Mouse (Mus musculus) midbrain, embryonic 11.5 days (tissue): ENCODE data around the gene Chuk. TPM values are rescaled to one million over a fixed set of nuclear protein-coding genes. Genes with fewer than 3 reads are reported as not detected.
A peak's percentile ranks its signal among the peaks of the same experiment; 100 is the strongest.

ENCODE experiments used
- ATAC-seq: fragments of 200-750 bp; cut with Nextera tagmentation; 2 replicates; pipeline ENCODE4 v1.8.0; 2017; ENCODE audit warnings: moderate TSS enrichment, moderate library complexity; ENCODE audit not compliant: low FRiP score
- DNase-seq: peaks from one replicate; pipeline ENCODE4 v3.0.0; 2015; ENCODE audit warnings: low spot score; ENCODE audit errors: missing footprints
- H3K27ac ChIP-seq: fragments of 300-500 bp; sonication (generic); 2 replicates; pipeline ENCODE4 v1.5.1; 2014; ENCODE audit warnings: low read depth, low read length
- H3K27me3 ChIP-seq: fragments of 300-500 bp; sonication (generic); 2 replicates; pipeline ENCODE4 v1.6.1; 2014; ENCODE audit warnings: mild to moderate bottlenecking, low read length, moderate library complexity, mixed read lengths; ENCODE audit not compliant: control insufficient read depth, insufficient read depth
- H3K36me3 ChIP-seq: fragments of 300-500 bp; sonication (generic); 2 replicates; pipeline ENCODE4 v1.6.1; 2014; ENCODE audit warnings: mild to moderate bottlenecking, low read length, moderate library complexity, mixed read lengths; ENCODE audit not compliant: control insufficient read depth, insufficient read depth
- H3K4me1 ChIP-seq: fragments of 300-500 bp; sonication (generic); 2 replicates; pipeline ENCODE4 v1.6.1; 2014; ENCODE audit warnings: low read length; ENCODE audit not compliant: control insufficient read depth, insufficient read depth
- H3K4me2 ChIP-seq: fragments of 300-500 bp; sonication (generic); 2 replicates; pipeline ENCODE4 v1.6.1; 2014; ENCODE audit warnings: mild to moderate bottlenecking, moderate library complexity
- H3K4me3 ChIP-seq: fragments of 300-500 bp; sonication (generic); 2 replicates; pipeline ENCODE4 v1.5.1; 2014; ENCODE audit warnings: low read depth, low read length
- H3K9ac ChIP-seq: fragments of 300-500 bp; sonication (generic); 2 replicates; pipeline ENCODE4 v1.6.1; 2014; ENCODE audit warnings: low read length
- H3K9me3 ChIP-seq: fragments of 300-500 bp; sonication (generic); 2 replicates; pipeline ENCODE4 v1.6.1; 2016; ENCODE audit warnings: low read length; ENCODE audit not compliant: control insufficient read depth
- WGBS: fragments of 180-500 bp; shearing (Covaris S2); extraction: QIAGEN DNeasy Blood & Tissue Kit; methylation state at CpG from one replicate; pipeline ENCODE4 v1.1.7; 2014; 5-methylcytosine and 5-hydroxymethylcytosine counted together
- polyA plus RNA-seq: library from polyadenylated mRNA; unstranded; fragments of >200 nt; fragmentation: Nextera tagmentation; extraction: Ambion mirVana; gene quantifications from 2 replicates; pipeline ENCODE4 v1.2.1, GENCODE M21; 2014

Gene Chuk
- polyA plus RNA-seq, result 53.9 and 58.7 TPM in 2 replicates

- DNase-seq (peak; percentile 99), ATAC-seq (peak; percentile 97)
- peaks cover 10% of the 10 kb centered on the region for H3K4me1 ChIP-seq
- H3K9ac ChIP-seq, result peak within 1 kb of the TSS; percentile 92
- H3K36me3 ChIP-seq, result peaks cover 5% of the 10 kb centered on the region; the same call in 1 of the 2 replicates
- H3K4me3 ChIP-seq, result peak within 1 kb of the TSS; percentile 93
- H3K4me2 ChIP-seq, result peak within 1 kb of the TSS; percentile 89
- no peaks in the 10 kb centered on the region for H3K27me3 ChIP-seq
- H3K9me3 ChIP-seq, result no peaks in the 10 kb centered on the region
- WGBS, result 1% methylated on average over 67 of the region's 67 CpGs
- H3K27ac ChIP-seq, result no peak within 1 kb of the TSS
Observed at GRCm38 (mm10) chr19:44106831-44107660, at the start of gene Chuk. Gene Chuk (minus strand): TSS chr19:44107480.

- H3K9ac ChIP-seq, result no peak overlapping the region
- no peaks in the 10 kb centered on the region for H3K9me3 ChIP-seq
- H3K4me3 ChIP-seq, result no peak overlapping the region
- H3K4me1 ChIP-seq, result no peaks in the 10 kb centered on the region
- no peak overlapping the region for H3K27ac ChIP-seq
- H3K4me2 ChIP-seq, result no peak overlapping the region
- ATAC-seq, result no peak
- 90% methylated on average over 10 of the region's 10 CpGs for WGBS
- no peak for DNase-seq
- H3K27me3 ChIP-seq, result no peaks in the 10 kb centered on the region
- H3K36me3 ChIP-seq, result no peaks in the 10 kb centered on the region
Observed at GRCm38 (mm10) chr19:44157005-44157404, 49.7 kb upstream of the Chuk start.

GRCm38 (mm10) chr19:44153781-44154180 is 46.5 kb upstream of the Chuk start:
- H3K36me3 ChIP-seq, result no peaks in the 10 kb centered on the region
- ATAC-seq, result no peak
- DNase-seq, result no peak
- H3K4me2 ChIP-seq, result no peak overlapping the region
- no peaks in the 10 kb centered on the region for H3K9me3 ChIP-seq
- H3K27me3 ChIP-seq, result no peaks in the 10 kb centered on the region
- no peak overlapping the region for H3K9ac ChIP-seq
- no peak overlapping the region for H3K27ac ChIP-seq
- no peak overlapping the region for H3K4me3 ChIP-seq
- WGBS, result 90% methylated on average over 5 of the region's 5 CpGs
- no peaks in the 10 kb centered on the region for H3K4me1 ChIP-seq

- Histone ChIP-seq H3K4me2 (no peak overlapping the region), H3K4me1 (peaks cover 6% of the 10 kb centered on the region), H3K27me3 (no peaks in the 10 kb centered on the region), H3K9me3 (no peaks in the 10 kb centered on the region), H3K9ac (no peak overlapping the region), H3K4me3 (no peak overlapping the region), H3K27ac (no peak overlapping the region), H3K36me3 (no peaks in the 10 kb centered on the region)
- 70% methylated on average over 2 of the region's 2 CpGs for WGBS
- ATAC-seq (no peak), DNase-seq (no peak)
Observed at GRCm38 (mm10) chr19:44148991-44149390, 41.7 kb upstream of the Chuk start.

GRCm38 (mm10) chr19:44148345-44148744 is 41.1 kb upstream of the Chuk start:
- Histone ChIP-seq H3K4me1 (peaks cover 6% of the 10 kb centered on the region), H3K4me3 (no peak overlapping the region), H3K9me3 (no peaks in the 10 kb centered on the region), H3K27ac (no peak overlapping the region), H3K27me3 (no peaks in the 10 kb centered on the region), H3K36me3 (no peaks in the 10 kb centered on the region), H3K4me2 (no peak overlapping the region), H3K9ac (no peak overlapping the region)
- ATAC-seq (no peak), DNase-seq (no peak)
- 24% methylated on average over 2 of the region's 2 CpGs for WGBS

- peaks cover 6% of the 10 kb centered on the region for H3K4me1 ChIP-seq
- ATAC-seq, result no peak
- no peaks in the 10 kb centered on the region for H3K9me3 ChIP-seq
- no peak overlapping the region for H3K9ac ChIP-seq
- H3K27ac ChIP-seq, result no peak overlapping the region
- 97% methylated on average over 8 of the region's 8 CpGs for WGBS
- H3K27me3 ChIP-seq, result no peaks in the 10 kb centered on the region
- no peak overlapping the region for H3K4me2 ChIP-seq
- DNase-seq, result no peak
- H3K4me3 ChIP-seq, result no peak overlapping the region
- peaks cover 2% of the 10 kb centered on the region; the same call in 1 of the 2 replicates for H3K36me3 ChIP-seq
Observed at GRCm38 (mm10) chr19:44146951-44147350, 39.7 kb upstream of the Chuk start.

GRCm38 (mm10) chr19:44146568-44146879 is 39.2 kb upstream of the Chuk start:
- Histone ChIP-seq H3K4me2 (peak overlapping the region; percentile 71), H3K4me1 (peaks cover 6% of the 10 kb centered on the region), H3K27ac (no peak overlapping the region), H3K36me3 (peaks cover 6% of the 10 kb centered on the region; the same call in 1 of the 2 replicates), H3K27me3 (no peaks in the 10 kb centered on the region), H3K4me3 (peak overlapping the region; percentile 68), H3K9ac (peak overlapping the region; percentile 79), H3K9me3 (no peaks in the 10 kb centered on the region)
- WGBS, result 68% methylated on average over 9 of the region's 9 CpGs
- no peak for DNase-seq
- no peak for ATAC-seq

GRCm38 (mm10) chr19:44145702-44146567 is 38.7 kb upstream of the Chuk start, which contains the start of gene Bloc1s2:
Gene Bloc1s2 (minus strand): TSS chr19:44146446.
- Histone ChIP-seq H3K36me3 (peaks cover 6% of the 10 kb centered on the region; the same call in 1 of the 2 replicates), H3K27me3 (no peaks in the 10 kb centered on the region), H3K4me3 (peak within 1 kb of the TSS; percentile 68), H3K27ac (0 out of 2 replicates have a peak within 1 kb of the TSS, but pooled peaks have one; percentile 22), H3K4me1 (peaks cover 6% of the 10 kb centered on the region), H3K9ac (peak within 1 kb of the TSS; percentile 79), H3K9me3 (no peaks in the 10 kb centered on the region), H3K4me2 (peak within 1 kb of the TSS; percentile 71)
- WGBS, result 4% methylated on average over 46 of the region's 46 CpGs
- DNase-seq (peak; percentile 98), ATAC-seq (peak; percentile 88)

GRCm38 (mm10) chr19:44144366-44144765 is 37.1 kb upstream of the Chuk start:
- WGBS, result 93% methylated on average over 9 of the region's 9 CpGs

More at GRCm38 (mm10) chr19:44144366-44144765, 37.1 kb upstream of the Chuk start:
- H3K27me3 ChIP-seq, result no peaks in the 10 kb centered on the region
- no peaks in the 10 kb centered on the region for H3K9me3 ChIP-seq
- no peak for ATAC-seq
- peaks cover 6% of the 10 kb centered on the region for H3K4me1 ChIP-seq
- peaks cover 8% of the 10 kb centered on the region; the same call in 1 of the 2 replicates for H3K36me3 ChIP-seq
- no peak overlapping the region for H3K4me3 ChIP-seq
- H3K4me2 ChIP-seq, result no peak overlapping the region
- DNase-seq, result no peak
- H3K27ac ChIP-seq, result no peak overlapping the region
- no peak overlapping the region for H3K9ac ChIP-seq
